Mouse (Mus musculus) kidney, postnatal 0 days (tissue): ENCODE data around the gene Pacrg. TPM values are rescaled to one million over a fixed set of nuclear protein-coding genes. Genes with fewer than 3 reads are reported as not detected.

ENCODE experiments used
- ATAC-seq: fragments of 200-750 bp; cut with Nextera tagmentation; replicated peaks from 2 replicates; pipeline ENCODE4 v1.8.0; 2017; ENCODE audit warnings: low read depth, moderate number of reproducible peaks, moderate TSS enrichment, moderate library complexity; ENCODE audit not compliant: low FRiP score
- DNase-seq: peaks from one replicate; pipeline ENCODE4 v3.0.0-alpha.2; 2016; ENCODE audit warnings: low spot score
- H3K27ac ChIP-seq: fragments of 300-500 bp; sonication (generic); 2 replicates; pipeline ENCODE4 v1.5.1; 2014; ENCODE audit warnings: mild to moderate bottlenecking
- H3K27me3 ChIP-seq: fragments of 300-500 bp; sonication (generic); 2 replicates; pipeline ENCODE4 v1.6.1; 2014; ENCODE audit warnings: low read length, mixed read lengths; ENCODE audit not compliant: insufficient read depth
- H3K36me3 ChIP-seq: fragments of 300-500 bp; sonication (generic); 2 replicates; pipeline ENCODE4 v1.6.1; 2014; ENCODE audit warnings: low read length, mixed read lengths; ENCODE audit not compliant: insufficient read depth
- H3K4me1 ChIP-seq: fragments of 300-500 bp; sonication (generic); replicated peaks from 2 replicates; pipeline ENCODE4 v1.6.1; 2014; ENCODE audit warnings: antibody characterized with exemption, low read length, mixed read lengths; ENCODE audit not compliant: insufficient read depth
- H3K4me2 ChIP-seq: fragments of 300-500 bp; sonication (generic); 2 replicates; pipeline ENCODE4 v1.6.1; 2014; ENCODE audit warnings: mild to moderate bottlenecking, low read length, moderate library complexity, mixed read lengths
- H3K4me3 ChIP-seq: fragments of 300-500 bp; sonication (generic); replicated peaks from 2 replicates; pipeline ENCODE4 v1.5.1; 2014; ENCODE audit warnings: low read depth, low read length
- H3K9ac ChIP-seq: fragments of 300-500 bp; sonication (generic); 2 replicates; pipeline ENCODE4 v1.6.1; 2014; ENCODE audit warnings: low read depth, low read length
- H3K9me3 ChIP-seq: fragments of 300-500 bp; sonication (generic); replicated peaks from 2 replicates; pipeline ENCODE4 v1.6.1; 2016; ENCODE audit warnings: low read length, inconsistent platforms, mixed read lengths
- CTCF ChIP-seq: IDR thresholded peaks from 2 replicates; pipeline ENCODE4 v1.5.1; 2016; ENCODE audit warnings: antibody characterized with exemption, low read depth, mild to moderate bottlenecking, moderate library complexity
- WGBS: fragments of 180-500 bp; shearing (Covaris S2); extraction: QIAGEN DNeasy Blood & Tissue Kit; methylation state at CpG from one replicate; pipeline ENCODE4 v1.1.7; 2014; 5-methylcytosine and 5-hydroxymethylcytosine counted together
- polyA plus RNA-seq: library from polyadenylated mRNA; unstranded; fragments of >200 nt; fragmentation: Nextera tagmentation; extraction: Ambion mirVana; gene quantifications from 2 replicates; pipeline ENCODE4 v1.2.1, GENCODE M21; 2015

Gene Pacrg
- polyA plus RNA-seq, 1 experiment from 2014 or later, result 3.1 TPM

DNA sequence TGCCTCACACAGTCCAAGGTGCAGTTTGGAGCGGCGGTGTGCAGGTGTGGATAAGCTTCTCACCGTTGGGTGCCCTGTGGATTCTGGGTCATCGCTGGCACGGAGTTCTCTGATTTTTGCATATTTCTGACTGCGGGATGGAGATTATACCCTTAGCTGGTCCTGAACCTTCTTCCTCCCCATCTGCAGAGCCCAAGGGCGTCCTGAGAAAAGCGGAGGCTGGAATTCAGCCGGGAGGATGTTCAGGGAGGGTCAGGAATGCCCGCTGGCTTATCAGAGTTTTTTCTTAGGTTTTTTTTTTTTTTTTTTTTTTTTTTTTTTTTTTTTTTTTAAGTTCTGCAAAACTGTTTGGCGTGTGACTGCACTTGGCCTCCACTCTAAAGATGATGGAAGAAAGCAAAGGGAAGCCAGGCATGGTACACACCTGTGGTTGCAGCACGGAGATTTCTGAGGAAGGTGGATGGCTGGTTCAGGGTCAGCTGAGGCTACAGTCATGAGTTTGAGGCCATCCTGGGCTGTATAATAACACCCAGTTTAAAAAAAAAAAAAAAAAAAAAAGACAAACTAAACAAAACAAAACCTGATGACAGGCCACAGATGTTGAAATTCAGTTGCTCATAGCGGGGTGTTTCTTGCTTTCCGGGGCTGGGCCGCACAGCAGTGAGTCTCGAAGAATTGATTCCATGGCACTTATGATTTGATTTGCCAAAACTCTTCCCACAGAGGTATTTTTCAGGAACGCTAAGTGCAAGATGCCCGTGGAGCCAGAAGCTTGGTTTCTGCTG is 467.9 kb downstream of the Pacrg start:
- no peak for TF ChIP-seq CTCF
- H3K9ac ChIP-seq, result no peak overlapping the region

DNA sequence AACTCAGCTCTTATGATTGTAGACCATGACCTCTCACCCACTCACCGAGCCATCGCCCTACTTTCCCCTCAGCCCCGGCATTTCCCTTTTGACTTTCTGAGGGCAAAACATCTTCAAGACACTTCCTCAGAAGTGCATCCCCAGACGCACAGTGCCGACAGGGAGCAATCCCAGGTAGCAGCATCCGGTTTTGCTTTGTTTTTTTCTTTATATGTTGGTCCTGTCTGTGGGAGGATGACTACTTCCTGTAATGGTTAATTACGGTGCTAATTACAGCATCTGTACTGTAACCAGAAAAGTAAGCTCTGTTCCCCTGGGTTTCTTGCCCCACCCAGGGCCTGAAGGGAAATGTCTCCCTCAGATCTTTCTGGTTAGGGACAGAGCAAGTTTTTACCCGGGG is 468.6 kb downstream of the Pacrg start:
- H3K36me3 ChIP-seq, result no peaks in the 10 kb centered on the region
- ATAC-seq, result no peak
- no peak overlapping the region for H3K4me2 ChIP-seq
- no peak for TF ChIP-seq CTCF
- H3K9ac ChIP-seq, result no peak overlapping the region
- no peaks in the 10 kb centered on the region for H3K9me3 ChIP-seq
- WGBS, result 57% methylated on average over 8 of the region's 8 CpGs
- H3K4me3 ChIP-seq, result no peak overlapping the region
- no peaks in the 10 kb centered on the region for H3K27me3 ChIP-seq
- no peak overlapping the region for H3K27ac ChIP-seq
- H3K4me1 ChIP-seq, result no peaks in the 10 kb centered on the region
- DNase-seq, result no peak

More for the DNA sequence above, 467.9 kb downstream of the Pacrg start:
- no peak for ATAC-seq
- H3K27ac ChIP-seq, result no peak overlapping the region
- H3K4me1 ChIP-seq, result no peaks in the 10 kb centered on the region
- DNase-seq, result peak; percentile 36
- H3K4me2 ChIP-seq, result no peak overlapping the region
- WGBS, result 61% methylated on average over 18 of the region's 18 CpGs
- no peaks in the 10 kb centered on the region for H3K9me3 ChIP-seq
- H3K27me3 ChIP-seq, result no peaks in the 10 kb centered on the region
- no peak overlapping the region for H3K4me3 ChIP-seq
- H3K36me3 ChIP-seq, result no peaks in the 10 kb centered on the region

GRCm38 (mm10) chr17:10370660-10371130 is 469.4 kb downstream of the Pacrg start:
- 0 out of 2 replicates have a peak overlapping the region, but pooled peaks have one; percentile 14 for H3K27ac ChIP-seq
- no peak for DNase-seq

DNA sequence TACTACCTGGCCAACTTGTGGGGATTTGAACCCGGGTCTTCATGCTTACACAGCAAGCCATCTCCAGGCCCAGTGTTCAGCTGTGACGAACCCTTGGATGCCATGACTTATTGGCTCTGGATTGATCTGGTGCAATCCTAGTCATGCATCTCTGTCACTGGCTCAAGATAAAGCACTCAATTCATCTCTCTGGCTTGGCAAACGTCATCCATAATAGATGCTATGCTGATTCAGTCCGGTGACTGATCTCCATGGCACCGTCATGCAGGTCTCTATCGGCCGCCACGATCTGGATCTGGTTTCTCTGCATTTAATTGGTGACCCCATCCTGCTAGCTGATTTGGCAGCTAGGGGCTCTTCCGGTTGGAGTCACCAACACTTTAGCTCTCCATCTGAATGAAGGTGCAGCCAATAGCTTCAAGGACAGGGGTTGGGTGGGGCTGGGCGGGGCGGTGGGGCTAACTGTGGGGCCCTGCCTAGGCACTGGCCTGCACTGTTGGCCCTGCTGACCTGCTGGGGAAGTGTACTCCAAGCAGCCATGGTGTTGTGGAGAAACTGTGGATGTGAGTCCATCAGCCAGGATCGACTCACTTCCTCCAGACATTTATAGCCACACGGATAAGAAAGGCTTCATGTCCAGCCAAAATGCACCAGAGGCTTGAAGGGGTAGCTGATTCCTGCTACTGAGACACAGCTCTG is 470.0 kb downstream of the Pacrg start:
- no peak for DNase-seq

More at GRCm38 (mm10) chr17:10370660-10371130, 469.4 kb downstream of the Pacrg start:
- TF ChIP-seq CTCF, result no peak
- no peak overlapping the region for H3K4me3 ChIP-seq
- H3K27me3 ChIP-seq, result no peaks in the 10 kb centered on the region
- WGBS, result 64% methylated on average over 8 of the region's 8 CpGs
- no peak overlapping the region for H3K9ac ChIP-seq
- no peak for ATAC-seq
- no peak overlapping the region for H3K4me2 ChIP-seq
- H3K36me3 ChIP-seq, result no peaks in the 10 kb centered on the region
- no peaks in the 10 kb centered on the region for H3K4me1 ChIP-seq
- no peaks in the 10 kb centered on the region for H3K9me3 ChIP-seq

GRCm38 (mm10) chr17:10367044-10367443 is 473.1 kb downstream of the Pacrg start:
- H3K4me2 ChIP-seq, result no peak overlapping the region
- no peaks in the 10 kb centered on the region for H3K36me3 ChIP-seq
- no peak for TF ChIP-seq CTCF
- ATAC-seq (no peak), DNase-seq (no peak)
- H3K27ac ChIP-seq, result no peak overlapping the region
- no peaks in the 10 kb centered on the region for H3K27me3 ChIP-seq
- H3K9me3 ChIP-seq, result no peaks in the 10 kb centered on the region
- 62% methylated on average over 5 of the region's 5 CpGs for WGBS
- H3K4me1 ChIP-seq, result no peaks in the 10 kb centered on the region
- no peak overlapping the region for H3K9ac ChIP-seq
- H3K4me3 ChIP-seq, result no peak overlapping the region

More for the DNA sequence above, 470.0 kb downstream of the Pacrg start:
- ATAC-seq, result no peak
- no peak overlapping the region for H3K9ac ChIP-seq
- H3K9me3 ChIP-seq, result no peaks in the 10 kb centered on the region
- 85% methylated on average over 13 of the region's 13 CpGs for WGBS
- no peak overlapping the region for H3K4me2 ChIP-seq
- H3K36me3 ChIP-seq, result no peaks in the 10 kb centered on the region
- TF ChIP-seq CTCF, result no peak
- H3K4me1 ChIP-seq, result no peaks in the 10 kb centered on the region
- no peaks in the 10 kb centered on the region for H3K27me3 ChIP-seq
- no peak overlapping the region for H3K27ac ChIP-seq
- no peak overlapping the region for H3K4me3 ChIP-seq

DNA sequence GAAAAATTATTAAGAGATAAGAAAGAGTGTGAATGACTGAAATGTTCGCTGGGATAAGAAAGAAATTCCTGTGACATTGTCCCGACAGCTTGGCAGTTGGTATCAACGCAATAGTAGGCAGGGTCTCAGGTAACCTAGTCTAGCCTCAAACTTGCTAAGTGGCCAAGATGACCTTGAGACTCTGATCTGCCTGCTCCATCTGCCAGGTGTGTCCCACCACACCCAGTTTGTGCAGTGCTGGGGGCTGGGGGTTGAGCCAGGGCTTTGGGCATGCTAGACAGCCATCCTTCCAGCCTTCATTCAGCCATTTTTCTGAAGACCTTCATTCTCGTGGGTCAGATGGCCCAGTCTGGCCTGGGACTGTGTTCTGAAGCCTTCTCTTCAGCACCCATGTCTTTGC is 473.5 kb downstream of the Pacrg start:
- Histone ChIP-seq H3K4me3 (no peak overlapping the region), H3K9ac (no peak overlapping the region), H3K4me1 (no peaks in the 10 kb centered on the region), H3K36me3 (no peaks in the 10 kb centered on the region), H3K4me2 (no peak overlapping the region), H3K9me3 (no peaks in the 10 kb centered on the region), H3K27me3 (no peaks in the 10 kb centered on the region), H3K27ac (no peak overlapping the region)
- ATAC-seq (no peak), DNase-seq (no peak)
- TF ChIP-seq CTCF, result no peak
- 85% methylated on average over 4 of the region's 4 CpGs for WGBS
